11 mouse cellular contexts compared by ENCODE assay signal in genomic region chr11:71224614-71225013, GRCm38 (mm10). TPM values are rescaled to one million over a fixed set of nuclear protein-coding genes. Genes with fewer than 3 reads are reported as not detected.
A peak's percentile ranks its signal among the peaks of the same experiment; 100 is the strongest.
DNase-seq lines count a peak whose midpoint lies in the region; ATAC-seq and TF ChIP-seq lines count a peak whose summit lies in the region.
"Had no signal": no experiment of that assay in that cellular context is flagged by ENCODE, and none has a peak within 500 bp of the region (broad histone marks: within the 10 kb centered on the region; RNA-seq: fewer than 3 reads in every experiment).

No protein-coding gene starts in this region.

- TF ChIP-seq EP300 in ES-Bruce4 (IDR thresholded peaks at IDR 0.05; ENCODE audit: insufficient read depth, low read depth, low read length) = no peak

- no peak overlapping the region for H3K9ac ChIP-seq in ES-Bruce4 (ENCODE audit: low read depth, poor library complexity, severe bottlenecking)

- peak; percentile 2 for DNase-seq in embryo, embryonic 11 days
- DNase-seq in embryo, embryonic 9.5 days (ENCODE audit: extremely low spot score) = no peak
- DNase-seq in layer of hippocampus, adult 11-12 months (ENCODE audit: low spot score) = peak; percentile 15
- no peak for DNase-seq in layer of hippocampus, adult 8-10 months (ENCODE audit: low spot score in 2 of 2)
- DNase-seq in gastrocnemius, postnatal 36 days = no peak
- DNase-seq in gastrocnemius, adult 8-10 months (ENCODE audit: low spot score in 2 of 2) = no peak
- DNase-seq: cerebellum, postnatal 36 days had no signal

- no peaks in the 10 kb centered on the region for H3K9me3 ChIP-seq in ES-Bruce4 (replicated peaks; ENCODE audit: control insufficient read depth, insufficient read depth, low read length, poor library complexity, severe bottlenecking)
- H3K9me3 ChIP-seq: forebrain, embryonic 10.5 days had no signal

- peak; percentile 36 for TF ChIP-seq CTCF in ES-Bruce4 (IDR thresholded peaks at IDR 0.05; ENCODE audit: low read depth, low read length)

- no peaks in the 10 kb centered on the region for H3K36me3 ChIP-seq in ES-Bruce4 (ENCODE audit: control insufficient read depth, insufficient read depth, low read length, poor library complexity, severe bottlenecking)
- H3K36me3 ChIP-seq: forebrain, embryonic 10.5 days had no signal

- no peak overlapping the region for H3K4me3 ChIP-seq in ES-Bruce4 (ENCODE audit: low read depth, low read length)
- H3K4me3 ChIP-seq: forebrain, embryonic 10.5 days; myocyte had no signal

- intact Hi-C loops in gastrocnemius, postnatal 36 days (cut with DNase I) = no loop called here

- TF ChIP-seq POLR2A in ES-Bruce4 (IDR thresholded peaks at IDR 0.05; ENCODE audit: insufficient read depth, low read length) = no peak

- no peaks in the 10 kb centered on the region for H3K27me3 ChIP-seq in ES-Bruce4 (ENCODE audit: control insufficient read depth, insufficient read depth, low read length, poor library complexity, severe bottlenecking)

- peak; percentile 68; the same call in 1 of the 2 replicates for ATAC-seq in common myeloid progenitor, adult 5-6 weeks (replicated peaks; ENCODE audit: low read depth, poor library complexity, severe bottlenecking)

- H3K4me1 ChIP-seq in ES-Bruce4 (ENCODE audit: control insufficient read depth, insufficient read depth, low read length) = no peaks in the 10 kb centered on the region
- H3K4me1 ChIP-seq: forebrain, embryonic 10.5 days had no signal

- H3K27ac ChIP-seq in ES-Bruce4 (ENCODE audit: insufficient read depth, low read length) = no peak overlapping the region
- H3K27ac ChIP-seq: forebrain, embryonic 10.5 days had no signal

RNA-seq across cellular contexts. Expression of gene Nlrp1b, which starts 5.9 kb away (rescaled TPM):
- total RNA-seq in layer of hippocampus, adult 8-10 months (2022) = 1 to 10 TPM in 1 of 4 experiments, under 1 TPM in 3; 0.24 to 1.1 (median 0.56) TPM
- not detected in 2 replicates for polyA plus RNA-seq in ES-Bruce4 (2011; ENCODE audit: insufficient read depth, insufficient read length, low read depth, missing spikeins)
- 0.53 and 0.96 TPM in 2 replicates for total RNA-seq in common myeloid progenitor, adult 5-6 weeks (2017)
- total RNA-seq in gastrocnemius, postnatal 36 days (2021) = under 1 TPM in 1 of 2 experiments, not detected in 1; 0.07 TPM
- total RNA-seq in gastrocnemius, adult 8-10 months (2022) = under 1 TPM in 1 of 4 experiments, not detected in 3; 0.11 TPM
- polyA plus RNA-seq: forebrain, embryonic 10.5 days had no signal

Comparison
In these comparisons a context has a peak if more than half of its experiments do, and no peak if none do; other contexts are left out.
1. DNase-seq: peak in embryo, embryonic 11 days (single experiment) and layer of hippocampus, adult 11-12 months (single experiment); none in embryo, embryonic 9.5 days (single experiment), layer of hippocampus, adult 8-10 months (0 of 2), gastrocnemius, postnatal 36 days (0 of 2) and gastrocnemius, adult 8-10 months (0 of 2).